Comparison of ENCODE assay signal across 19 mouse cellular contexts in genomic region chr12:86516602-86517001, GRCm38 (mm10).
"Had no signal": no experiment of that assay in that cellular context is flagged by ENCODE, and none has a peak within 500 bp of the region (broad histone marks: within the 10 kb centered on the region; RNA-seq: fewer than 3 reads in every experiment).

No protein-coding gene starts in this region.

- H3K4me3 ChIP-seq: kidney, embryonic 15.5 days; left cerebral cortex, adult 2 months; liver, embryonic 13.5 days; neural tube, embryonic 12.5 days; neural tube, embryonic 15.5 days had no signal

- H3K4me2 ChIP-seq: kidney, embryonic 15.5 days; liver, embryonic 13.5 days; midbrain, embryonic 11.5 days; neural tube, embryonic 12.5 days; neural tube, embryonic 15.5 days had no signal

- H3K27ac ChIP-seq: kidney, embryonic 15.5 days; left cerebral cortex, adult 2 months; liver, embryonic 13.5 days; neural tube, embryonic 12.5 days; neural tube, embryonic 15.5 days; stomach, postnatal 0 days had no signal

- H3K4me1 ChIP-seq: liver, embryonic 13.5 days had no signal

- DNase-seq: kidney, adult 8-10 months; kidney, postnatal 10 days; kidney, postnatal 36 days; layer of hippocampus, postnatal 36 days; liver, embryonic 13.5 days; lung, adult 2 months; lung, postnatal 14 days; lung, postnatal 4 days; midbrain, embryonic 14.5 days; right cerebral cortex, postnatal 4 days; thymus, adult 2 months; thymus, postnatal 14 days; thymus, postnatal 4 days had no signal

- H3K36me3 ChIP-seq: kidney, embryonic 15.5 days; liver, embryonic 13.5 days; neural tube, embryonic 12.5 days; neural tube, embryonic 15.5 days had no signal

- H3K9ac ChIP-seq: kidney, embryonic 15.5 days; liver, embryonic 13.5 days; neural tube, embryonic 12.5 days; neural tube, embryonic 15.5 days had no signal

- H3K9me3 ChIP-seq: kidney, embryonic 15.5 days; liver, embryonic 13.5 days; neural tube, embryonic 12.5 days; neural tube, embryonic 15.5 days had no signal
